Mouse (Mus musculus): ENCODE data around the gene Gpr108.

Gene Gpr108

GRCm38 (mm10) chr17:57201841-57202724 lies 46.2 kb downstream of the Gpr108 start:
- no peak for DNase-seq

DNA sequence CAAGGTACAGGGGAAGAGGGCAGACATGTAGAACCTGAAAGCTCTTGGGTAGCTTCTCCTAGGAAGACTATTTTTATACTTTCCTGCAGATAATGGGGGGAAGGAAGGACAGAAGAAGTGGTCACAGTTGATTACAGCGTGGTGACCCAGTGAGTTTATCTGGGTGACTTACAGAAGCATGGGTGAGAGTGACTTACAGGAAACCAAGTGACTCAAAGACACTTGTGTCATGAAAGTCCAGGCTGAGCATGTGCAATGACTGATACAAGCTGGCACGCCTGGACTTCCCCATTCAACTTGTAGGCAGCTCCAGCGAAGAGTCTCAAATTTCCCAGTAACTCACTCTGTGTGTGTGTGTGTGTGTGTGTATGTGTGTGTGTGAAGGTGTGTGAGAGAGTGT lies 50.0 kb downstream of the Gpr108 start:
- DNase-seq, result no peak

DNA sequence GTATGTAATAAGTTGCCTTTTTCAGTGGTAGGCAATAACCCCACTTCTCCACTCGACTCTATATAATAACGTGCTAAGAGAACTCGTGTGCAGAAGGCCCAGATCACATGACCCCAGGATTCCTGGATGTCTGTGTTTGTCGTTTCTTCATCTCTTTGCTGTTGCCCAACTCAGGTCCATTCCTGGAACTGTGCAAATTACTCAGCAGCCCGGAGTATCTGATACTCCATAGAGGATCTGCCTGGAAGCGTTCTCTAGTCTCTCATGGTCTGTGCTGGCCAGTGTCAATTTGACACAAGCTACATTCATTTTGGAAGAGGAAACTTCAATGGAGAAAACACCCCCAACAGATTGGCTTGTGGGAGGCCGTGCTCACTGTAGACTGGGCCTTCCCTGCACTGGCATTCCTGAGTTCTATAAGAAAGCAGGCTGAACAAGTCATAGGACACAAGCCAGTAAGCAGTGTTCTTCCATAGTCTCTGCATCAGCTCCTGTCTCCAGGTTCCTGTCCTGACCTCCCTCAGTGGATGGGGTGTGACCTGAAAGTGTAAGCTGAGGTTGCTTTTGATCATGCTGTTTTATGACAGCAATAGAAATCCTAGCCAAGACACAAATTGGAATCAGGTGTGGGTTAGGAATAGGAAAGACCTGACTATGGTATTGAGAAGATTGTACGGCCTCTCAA lies 52.8 kb downstream of the Gpr108 start:
- DNase-seq, result no peak

DNA sequence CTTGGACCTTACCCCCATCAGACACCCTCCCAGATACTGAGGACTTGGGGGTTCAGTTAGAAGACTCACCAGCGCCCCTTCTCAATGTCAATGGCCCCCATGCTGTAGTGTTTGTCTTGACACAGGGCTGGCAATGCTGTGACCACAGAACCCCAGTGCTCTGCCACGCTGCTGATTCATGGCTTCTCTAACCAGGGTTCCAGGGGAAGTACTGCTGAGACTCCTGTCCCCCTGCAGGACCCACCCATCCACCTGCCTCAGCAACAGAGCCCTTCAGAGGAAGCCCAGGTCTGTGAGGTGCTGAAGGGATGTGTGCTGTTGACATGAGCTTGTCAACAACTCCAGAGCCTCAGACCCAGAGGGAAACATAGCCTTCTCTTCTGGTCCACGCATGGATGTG lies 53.5 kb downstream of the Gpr108 start:
- no peak for DNase-seq

- DNase-seq, result peak; percentile 16 to 33
Observed at GRCm38 (mm10) chr17:57194041-57194507, 54.2 kb downstream of the Gpr108 start, which contains the start of gene Tnfsf14. TSS of gene Tnfsf14 (minus strand) at chr17:57194177.

DNA sequence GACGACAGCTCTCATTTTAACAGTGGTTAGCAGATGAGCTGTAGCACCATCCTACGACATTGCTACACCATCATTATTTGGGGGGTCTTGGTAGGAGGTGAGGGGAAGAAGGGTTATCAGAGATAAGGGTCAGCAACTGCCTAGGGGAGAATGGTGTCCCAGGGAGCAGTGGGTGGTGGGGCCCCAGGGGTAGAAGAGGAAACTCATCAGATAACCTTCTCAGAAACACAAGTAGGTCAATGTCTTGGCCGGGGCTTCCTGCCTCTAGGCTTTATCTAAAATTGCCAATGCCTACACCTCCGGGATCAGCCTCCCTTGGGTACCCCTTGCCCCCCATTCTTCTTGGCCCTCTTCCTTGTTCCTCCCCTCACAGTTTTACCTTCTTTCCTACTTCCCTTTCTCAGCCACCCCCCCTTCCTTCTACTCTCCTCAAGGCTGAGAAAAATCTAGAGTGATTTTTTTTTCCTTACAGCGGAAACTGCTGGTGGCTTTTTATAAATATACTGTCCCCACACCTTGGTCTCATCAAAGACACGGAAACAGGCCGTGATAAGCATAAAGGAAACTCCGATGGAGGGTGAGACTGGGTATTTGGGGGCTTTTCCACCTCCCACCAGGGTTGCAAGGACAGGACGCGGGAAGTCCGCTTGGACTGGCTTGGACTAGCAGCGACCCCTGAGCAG lies 59.6 kb downstream of the Gpr108 start:
- no peak for DNase-seq

DNA sequence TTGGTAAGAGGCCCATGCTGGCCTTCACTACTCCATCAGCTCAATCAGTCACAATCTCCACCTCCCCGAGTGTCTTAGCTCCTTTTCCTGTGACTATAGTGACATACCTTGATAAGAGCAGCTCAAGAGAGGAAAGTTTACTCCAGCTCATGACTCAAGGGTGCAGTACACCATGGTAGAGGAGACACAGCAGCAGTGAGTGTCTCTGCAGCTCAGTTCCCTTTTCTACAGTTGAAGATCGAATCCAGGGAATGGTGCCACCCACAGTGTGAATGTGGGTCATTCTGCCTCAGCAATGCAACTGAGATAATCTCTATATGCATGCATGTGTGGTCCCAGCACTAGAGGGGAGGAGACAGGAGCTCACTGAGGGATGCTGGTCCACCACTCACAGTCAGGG lies 62.6 kb downstream of the Gpr108 start:
- no peak for DNase-seq
